Mouse (Mus musculus) naive thymus-derived CD4-positive, alpha-beta T cell, adult 2 months (primary cell): ENCODE data around the gene Il23r.

Experiments used
- DNase-seq: peaks from one replicate; pipeline ENCODE4 v3.0.0-alpha.2; 2011; ENCODE audit warnings: low read depth

Il23r gene

DNA sequence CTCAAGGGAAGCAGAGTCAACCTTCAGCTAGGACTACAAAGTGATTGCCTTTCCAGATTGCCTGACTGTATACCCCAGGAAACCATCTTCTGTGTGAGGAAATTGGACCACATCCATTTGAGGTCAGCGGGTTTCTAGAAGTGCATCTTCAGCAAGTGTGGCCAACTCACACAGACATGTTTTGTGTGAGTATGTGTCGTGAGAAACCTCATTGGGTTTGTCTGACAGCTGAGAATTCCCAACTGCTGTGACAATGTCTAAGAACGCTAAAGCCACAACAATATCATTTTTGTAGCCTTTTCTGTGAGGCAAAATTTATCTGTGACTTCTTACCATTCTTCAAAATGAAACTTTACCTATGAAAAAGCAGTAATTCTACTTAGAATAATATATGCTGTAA, 59.8 kb downstream of the Il23r start:
- DNase-seq: no peak

DNA sequence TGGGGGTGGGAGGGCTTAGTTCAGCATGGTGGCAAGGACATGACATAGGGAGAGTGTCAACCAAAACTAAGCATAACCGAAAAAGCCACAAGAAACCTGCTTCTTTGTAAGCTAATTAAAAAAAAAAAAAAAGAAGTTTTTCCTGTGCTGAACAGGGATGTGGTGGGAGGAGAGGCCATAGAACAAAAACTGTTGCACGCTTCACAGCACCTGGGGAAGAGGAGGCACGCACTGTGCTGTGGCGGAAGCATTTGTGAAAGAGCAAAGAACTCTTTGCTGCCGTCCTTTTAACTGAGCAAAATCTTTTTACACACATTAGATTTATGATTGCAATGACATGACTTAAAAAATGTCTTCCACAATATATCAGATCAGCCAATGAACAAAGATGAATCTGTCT, 69.9 kb downstream of the Il23r start:
- DNase-seq: peak; percentile 37

DNA sequence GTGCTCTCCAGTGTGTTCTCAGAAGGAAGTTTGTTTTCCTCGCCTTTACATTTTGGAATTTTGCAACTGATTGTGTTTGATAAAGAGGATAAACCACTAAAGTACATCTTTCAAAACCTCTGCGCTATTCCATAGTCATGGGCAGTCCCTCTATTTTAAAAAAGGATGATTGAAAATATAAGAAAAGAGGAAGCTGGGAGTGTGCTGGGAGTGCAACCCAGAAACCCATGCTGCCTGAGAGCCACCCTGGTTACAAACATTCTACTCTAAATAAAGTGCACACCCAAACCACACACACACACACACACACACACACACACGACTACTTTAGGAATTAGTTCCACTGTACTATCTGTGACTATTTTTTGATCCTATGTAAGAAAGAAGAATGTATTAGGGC, 75.1 kb downstream of the Il23r start:
- no peak for DNase-seq

DNA sequence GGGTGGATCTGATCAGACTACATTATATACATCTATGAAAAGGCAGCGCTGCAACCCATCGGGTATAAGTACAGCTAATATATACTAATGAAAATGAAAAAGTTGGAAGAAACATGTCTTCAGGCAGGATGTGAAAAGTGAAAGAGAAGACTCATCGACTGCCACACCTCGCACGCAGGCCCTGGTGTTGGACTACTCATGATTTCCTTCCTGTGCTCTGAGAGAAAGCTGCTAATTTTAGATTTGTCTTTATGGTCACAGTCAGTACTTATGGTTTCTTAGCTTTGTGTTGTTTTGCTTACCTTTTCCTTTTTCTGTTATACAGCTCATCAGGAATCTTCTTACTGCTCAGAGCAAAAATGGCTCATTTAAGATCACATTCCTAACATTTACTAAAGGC, 76.4 kb downstream of the Il23r start:
- peak; percentile 57 for DNase-seq

DNA sequence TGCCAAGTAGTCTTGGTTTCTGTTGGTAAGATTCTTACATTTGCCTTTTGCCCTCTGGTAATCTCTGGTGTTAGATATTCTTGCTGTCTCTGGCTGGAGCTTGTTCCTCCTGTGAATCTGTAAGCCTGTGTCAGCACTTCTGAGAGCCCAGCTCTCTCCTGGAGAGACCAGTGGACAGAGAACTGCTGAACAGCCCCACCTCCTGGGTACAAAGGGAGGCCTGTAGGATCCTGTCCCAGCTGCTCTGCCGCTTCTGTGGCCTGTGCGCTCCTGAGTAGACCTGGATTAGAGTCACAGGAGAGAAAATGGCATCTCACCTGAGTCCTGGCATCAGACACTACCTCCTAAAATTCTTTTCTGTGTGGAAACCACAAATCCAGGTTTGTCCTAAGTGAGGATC, 78.3 kb downstream of the Il23r start:
- no peak for DNase-seq

DNA sequence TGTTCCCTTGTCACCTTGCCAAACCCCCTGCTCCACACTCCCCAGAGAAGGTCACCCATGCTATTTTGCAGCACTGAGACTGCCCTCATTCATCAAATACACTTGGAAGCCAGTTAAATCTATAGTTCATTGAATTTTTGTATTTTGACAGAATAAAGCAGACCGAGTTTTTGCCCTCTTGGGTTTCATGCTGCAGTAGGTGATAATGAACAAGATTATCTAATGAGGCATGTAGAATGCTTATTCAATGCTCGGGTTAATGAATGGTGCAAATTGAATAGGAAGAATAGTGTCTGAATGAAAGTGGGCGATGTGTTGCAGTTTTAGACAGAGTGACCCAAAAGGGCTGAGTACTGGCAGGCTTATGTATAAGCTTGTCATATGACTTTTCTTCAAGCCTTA, 86.4 kb downstream of the Il23r start:
- no peak for DNase-seq

DNA sequence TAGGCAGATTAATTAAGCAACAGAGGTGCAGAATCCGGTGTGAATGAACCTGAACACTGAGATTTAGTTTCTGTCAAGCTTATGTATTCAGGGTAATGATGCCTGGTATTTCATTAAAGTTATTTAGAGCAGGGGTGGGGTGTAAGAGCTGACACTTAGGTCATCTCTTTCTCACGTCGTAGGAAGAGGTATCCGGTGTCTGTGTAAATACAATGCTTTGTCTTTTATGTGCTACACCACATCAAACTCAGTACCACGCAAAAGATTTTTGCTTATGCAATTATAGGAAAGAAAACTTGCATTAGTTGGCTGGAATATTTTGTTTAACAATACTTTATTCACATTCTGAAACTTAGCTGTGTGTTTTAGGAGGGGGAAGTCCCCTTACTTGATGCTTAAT, 92.1 kb downstream of the Il23r start:
- peak; percentile 53 for DNase-seq

DNA sequence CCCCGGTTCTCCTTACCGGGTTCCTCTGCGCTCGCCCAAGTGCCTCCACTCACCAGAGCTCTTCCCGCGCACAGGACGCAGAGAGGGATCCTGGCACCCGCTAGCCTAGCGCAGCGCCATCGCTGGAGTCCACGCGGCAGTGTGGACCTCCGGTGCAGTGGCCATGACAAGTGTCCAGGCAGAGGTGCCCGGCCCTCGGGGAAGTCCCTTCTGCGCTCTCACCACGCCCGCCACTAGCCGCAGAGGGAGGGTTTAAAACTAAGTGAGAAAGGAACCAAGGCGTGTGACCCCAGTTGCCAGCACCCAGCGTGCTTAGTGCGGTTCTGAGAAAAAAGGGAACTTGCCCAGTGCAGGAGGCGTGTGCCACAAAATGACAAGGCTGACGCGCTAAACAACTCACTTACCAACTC, 115.7 kb downstream of the Il23r start, which contains the start of gene Il12rb2:
Gene Il12rb2, minus strand, starts transcription at position 207 of the 410 bp plus-strand sequence.
- peak; percentile 48 for DNase-seq
